Mouse (Mus musculus) C2C12 (cell line): Measurements from ENCODE around the gene Gdf7.

Experiments used
- CEBPB ChIP-seq: IDR thresholded peaks from one replicate; pipeline ENCODE4 v1.6.1; 2011; ENCODE audit warnings: low read depth, mild to moderate bottlenecking, control low read depth, moderate library complexity
- CTCF ChIP-seq: IDR thresholded peaks from one replicate; pipeline ENCODE4 v1.5.1; 2011; ENCODE audit not compliant: control insufficient read depth, insufficient read depth, insufficient read length
- MAX ChIP-seq: IDR thresholded peaks from one replicate; pipeline ENCODE4 v1.6.1; 2011; ENCODE audit warnings: mild to moderate bottlenecking, control low read depth
- MYOD1 ChIP-seq: IDR thresholded peaks from one replicate; pipeline ENCODE4 v1.6.1; 2011; ENCODE audit warnings: low read depth; ENCODE audit not compliant: control insufficient read depth, insufficient read length
- MYOG ChIP-seq: IDR thresholded peaks from one replicate; pipeline ENCODE4 v1.6.1; 2011; ENCODE audit not compliant: control insufficient read depth, insufficient read length; ENCODE audit errors: extremely low read depth
- USF1 ChIP-seq: IDR thresholded peaks from one replicate; pipeline ENCODE4 v1.6.1; 2011; ENCODE audit warnings: low read depth, mild to moderate bottlenecking, control low read depth, moderate library complexity

DNA sequence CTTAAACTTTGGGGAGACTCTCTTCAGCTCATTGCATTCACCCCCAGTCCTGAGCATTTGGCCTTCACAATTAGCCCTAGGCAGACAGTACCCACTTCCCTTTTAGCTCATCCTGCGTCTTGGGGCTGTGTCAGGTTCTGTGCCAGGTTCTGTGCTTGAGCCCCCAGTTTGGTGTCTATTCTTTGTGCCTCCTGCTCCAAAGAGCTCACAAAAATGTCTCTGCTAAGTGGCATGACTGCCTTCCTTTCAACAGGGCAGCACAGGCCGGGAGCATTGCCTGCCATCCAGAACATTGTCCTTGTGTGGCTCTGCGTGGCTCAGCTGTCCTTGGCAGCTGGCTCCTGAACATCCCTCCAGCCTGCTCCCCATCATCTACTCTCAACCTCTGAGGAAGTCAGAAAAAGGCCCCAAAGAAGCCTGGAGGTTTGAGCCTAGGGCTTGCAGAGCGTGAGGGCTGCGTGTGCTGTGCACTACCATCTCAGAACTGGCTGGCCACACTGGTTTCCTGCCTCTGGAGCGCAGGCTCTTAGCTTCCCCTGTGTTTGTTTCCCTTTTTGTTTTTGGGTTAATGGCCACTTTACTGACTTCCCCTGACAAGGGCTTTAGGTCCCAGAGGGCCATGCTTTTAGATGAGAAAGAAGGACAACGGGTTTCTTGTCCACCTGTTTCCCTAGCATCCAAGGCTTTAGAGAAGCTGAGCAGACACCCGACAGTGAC, 46.1 kb upstream of the Gdf7 start:
- TF ChIP-seq MAX (no peak), CTCF (no peak), USF1 (no peak), CEBPB (no peak), MYOG (no peak), MYOD1 (no peak)
